Mouse (Mus musculus) cerebellum, postnatal 10 days (tissue): ENCODE data around the gene Znhit1.

Source experiments
- DNase-seq, 2 experiments: peaks; one replicate each; pipeline ENCODE4 v3.0.0; 2021; ENCODE audit warnings: mixed read lengths in 2 of 2

The Znhit1 gene

DNA sequence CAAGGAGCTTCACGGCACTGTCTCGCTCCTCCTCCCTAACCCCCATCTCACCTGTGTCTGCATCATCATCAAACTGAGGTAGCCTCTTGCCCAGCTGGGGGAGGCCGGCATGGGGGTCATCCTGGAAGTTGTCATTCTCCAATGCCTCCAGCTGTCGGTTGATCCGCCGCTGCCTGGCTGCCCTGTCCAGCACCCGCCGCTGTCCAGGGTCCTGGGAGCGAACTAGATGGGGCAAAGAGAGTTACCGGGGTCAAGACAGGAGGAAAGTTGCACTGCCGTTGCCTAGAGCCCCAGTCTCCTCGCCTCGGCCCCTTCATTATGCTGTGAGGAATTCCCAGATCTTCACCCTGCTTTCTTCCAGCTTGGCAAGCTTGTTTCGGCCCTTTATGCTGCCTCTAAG lies 3.0 kb downstream of the Znhit1 start:
- no peak for DNase-seq

DNA sequence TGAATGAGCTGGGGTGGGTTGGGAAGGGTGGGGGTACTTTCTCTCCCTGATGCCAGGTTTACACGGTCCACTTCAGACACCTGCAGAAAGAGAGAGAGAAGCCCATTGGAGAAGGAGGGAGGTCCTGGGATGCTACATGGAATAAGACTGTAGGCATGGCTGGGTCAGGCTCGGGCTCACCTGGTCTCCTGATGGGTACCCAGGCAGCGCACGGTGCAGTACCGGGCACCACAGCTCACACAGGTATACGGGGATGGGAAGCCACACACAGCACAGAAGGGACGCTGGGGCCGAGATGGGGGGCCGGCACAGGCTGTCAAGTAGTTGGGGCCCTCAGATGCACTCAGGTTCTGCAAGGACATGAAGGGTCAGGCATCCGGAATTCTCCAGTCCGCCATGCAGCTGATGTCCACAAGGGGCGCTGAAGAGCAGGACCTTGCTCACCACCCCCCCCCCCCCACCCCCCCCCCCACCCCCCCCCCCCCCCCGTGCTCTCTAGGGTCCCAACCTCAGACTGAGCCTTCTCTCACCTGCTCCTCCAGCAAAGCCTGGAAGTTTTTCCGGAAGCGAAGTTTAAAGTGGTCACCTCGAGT lies 5.4 kb downstream of the Znhit1 start:
- peak; percentile 83 to 85 for DNase-seq

DNA sequence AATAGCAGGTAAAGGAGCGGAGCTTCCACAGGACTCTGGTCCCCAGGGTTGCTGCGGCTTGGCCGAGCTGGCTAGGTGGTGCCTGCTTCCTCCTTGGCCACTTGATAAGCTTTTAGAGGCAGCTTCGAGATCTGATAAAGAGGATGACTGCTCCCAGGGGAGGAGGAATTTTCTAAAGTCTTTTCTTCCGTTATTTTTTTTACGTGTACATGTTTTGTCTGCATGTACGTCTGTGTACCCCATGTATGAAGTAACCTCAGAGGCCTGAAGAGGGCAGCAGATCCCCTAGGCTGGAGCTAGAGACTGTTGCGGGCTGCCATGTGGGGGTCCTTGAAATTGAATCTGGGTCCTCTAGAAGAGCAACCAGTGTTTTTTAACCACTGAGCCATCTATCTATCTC lies 6.8 kb downstream of the Znhit1 start:
- DNase-seq: no peak

DNA sequence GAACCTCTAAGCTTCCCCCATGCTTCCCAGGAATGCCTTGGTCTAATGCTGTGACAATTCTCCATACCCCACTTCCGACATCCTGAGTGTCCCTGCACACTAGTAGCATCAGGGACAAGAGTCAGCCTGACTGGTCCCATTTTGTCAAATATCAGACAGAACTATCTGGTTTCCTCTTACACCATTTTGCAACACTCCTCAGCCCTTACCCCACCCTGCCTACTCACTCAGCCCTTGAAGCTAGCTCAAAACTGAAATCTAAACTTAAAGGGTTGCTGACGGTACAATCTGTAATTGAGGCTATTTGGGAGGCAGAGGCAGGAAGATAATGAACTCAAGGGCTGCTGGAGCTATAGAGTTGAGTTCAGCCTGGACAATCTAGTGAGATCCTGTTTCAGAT lies 8.1 kb downstream of the Znhit1 start:
- no peak for DNase-seq

DNA sequence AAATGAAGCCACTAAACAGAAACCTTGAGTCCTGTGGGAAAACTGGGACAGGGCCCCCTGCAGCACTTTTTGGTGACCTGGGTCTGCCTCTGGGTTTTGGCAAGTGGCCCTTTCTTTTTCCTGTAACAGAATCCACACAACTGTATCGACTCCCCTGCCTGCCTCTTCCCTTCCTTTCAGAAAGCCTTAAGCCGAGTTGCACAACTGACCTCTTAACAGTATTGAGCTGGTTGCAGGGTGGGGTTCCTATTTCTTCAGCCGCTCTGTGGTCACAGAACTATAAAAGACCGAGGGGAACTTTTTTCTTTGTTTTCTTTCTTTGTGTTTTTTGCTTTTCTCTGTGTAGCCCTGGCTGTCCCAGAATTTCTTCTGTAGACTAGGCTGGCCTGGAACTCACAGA lies 10.1 kb downstream of the Znhit1 start:
- no peak for DNase-seq

DNA sequence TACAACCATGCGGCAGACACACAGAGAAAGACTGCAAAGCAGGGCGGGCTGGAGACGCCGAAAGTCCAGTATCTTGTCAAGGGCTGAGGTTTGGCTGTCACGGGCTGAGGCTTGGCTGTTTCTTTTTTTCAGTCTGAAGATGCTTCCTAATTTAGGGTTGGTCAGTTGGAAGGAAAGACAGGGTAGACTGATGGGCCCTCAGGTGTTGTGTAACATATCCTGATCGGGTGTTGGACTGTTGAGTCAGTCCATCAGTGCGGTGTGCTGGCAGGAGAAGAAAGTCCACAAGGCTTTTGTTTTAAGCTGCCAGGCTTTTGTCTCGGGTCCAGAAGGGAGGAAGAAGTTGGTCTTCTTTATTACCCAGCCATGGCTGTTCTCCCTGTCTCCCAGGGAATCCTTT lies 14.2 kb downstream of the Znhit1 start:
- no peak for DNase-seq

DNA sequence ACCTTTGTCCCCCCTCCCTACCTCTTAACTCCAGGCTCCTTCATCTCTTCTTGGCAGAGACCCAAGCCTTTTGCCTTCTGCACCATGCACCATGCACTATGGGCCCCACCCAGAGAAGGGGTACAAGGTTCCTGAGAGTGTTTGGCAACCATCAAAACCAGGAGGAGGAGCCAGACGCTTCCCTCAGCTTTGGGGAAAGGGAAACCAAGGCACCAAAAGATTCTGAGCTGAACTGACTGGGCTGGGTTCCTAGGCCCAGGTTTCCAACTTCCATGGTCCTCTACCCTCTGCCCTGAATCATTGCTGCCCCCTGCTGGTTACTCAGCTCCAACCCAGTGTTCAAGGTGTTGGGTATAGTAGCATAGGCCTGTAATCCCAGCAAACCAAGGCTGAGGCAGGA lies 17.1 kb downstream of the Znhit1 start:
- DNase-seq: peak; percentile 72 to 73

DNA sequence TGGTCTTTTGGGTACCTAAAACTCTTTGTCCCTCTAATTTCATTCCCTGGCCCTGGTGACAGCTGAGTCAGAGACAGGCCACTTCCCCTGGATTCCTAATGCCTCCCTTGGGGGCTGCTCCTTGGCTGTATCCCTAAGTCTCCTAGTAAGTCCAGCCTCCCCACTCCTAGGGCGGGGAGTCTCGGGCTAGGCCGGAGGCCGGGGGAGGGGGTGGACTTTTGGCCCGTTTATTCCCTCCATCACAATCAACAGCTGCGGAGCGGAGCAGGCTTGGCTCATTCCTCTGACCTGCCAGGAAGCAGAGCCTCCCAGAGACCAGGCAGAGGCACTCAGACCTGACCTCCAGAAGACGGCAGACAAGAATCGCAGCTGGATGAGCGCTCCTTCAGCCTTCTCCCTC lies 20.2 kb downstream of the Znhit1 start:
- peak; percentile 34 to 43 for DNase-seq

DNA sequence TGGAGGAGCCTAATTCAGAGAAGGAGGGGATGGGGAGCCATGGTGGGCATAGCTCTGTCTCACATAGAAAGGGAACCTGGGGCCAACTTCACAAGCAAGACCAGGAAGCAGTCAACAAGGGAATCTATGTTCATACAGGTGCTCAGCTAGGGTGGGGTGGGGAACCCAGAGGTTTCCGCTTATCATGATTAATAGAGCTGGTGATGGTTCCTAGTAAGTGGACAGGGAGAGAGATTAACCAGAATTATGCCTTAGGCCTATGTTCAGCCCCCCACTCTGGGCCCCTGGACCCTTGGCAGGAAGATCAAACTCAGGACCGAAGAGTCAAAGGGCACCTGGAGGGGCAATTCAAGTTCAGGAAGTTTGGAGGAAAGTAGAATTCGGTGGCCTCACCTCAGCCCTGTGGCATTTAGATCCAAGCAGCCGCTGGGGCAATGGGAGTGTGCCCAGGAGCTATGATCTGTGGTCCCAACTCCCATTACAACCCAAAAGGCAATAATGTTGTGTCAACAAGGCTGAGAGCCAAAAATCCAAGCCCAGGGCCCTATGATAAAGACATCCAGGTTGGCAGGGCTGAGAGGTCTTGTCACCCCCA lies 20.9 kb downstream of the Znhit1 start:
- DNase-seq: no peak

DNA sequence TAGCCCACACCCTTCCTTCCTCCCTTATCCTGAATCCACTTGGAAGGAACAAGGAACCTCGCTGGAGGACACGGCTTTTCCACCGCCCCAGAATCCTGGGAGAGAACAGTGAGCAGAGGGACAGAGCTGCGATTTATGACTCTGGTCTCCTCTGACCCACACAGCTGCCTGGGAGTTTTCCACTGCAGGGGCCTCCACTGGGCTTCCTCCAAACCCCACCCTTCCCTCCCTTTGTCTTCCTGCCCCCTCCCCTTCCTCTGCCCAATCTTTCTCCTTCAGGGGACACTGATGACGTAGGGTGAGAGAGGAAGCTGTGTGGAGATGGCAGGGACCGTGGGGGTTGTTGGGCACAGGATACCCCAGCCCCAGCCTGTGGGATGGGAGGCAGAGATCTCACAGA lies 21.5 kb downstream of the Znhit1 start, which contains the start of gene Cldn15:
TSS of gene Cldn15 (plus strand) at position 286 of the 400 bp plus-strand sequence.
- DNase-seq: no peak

DNA sequence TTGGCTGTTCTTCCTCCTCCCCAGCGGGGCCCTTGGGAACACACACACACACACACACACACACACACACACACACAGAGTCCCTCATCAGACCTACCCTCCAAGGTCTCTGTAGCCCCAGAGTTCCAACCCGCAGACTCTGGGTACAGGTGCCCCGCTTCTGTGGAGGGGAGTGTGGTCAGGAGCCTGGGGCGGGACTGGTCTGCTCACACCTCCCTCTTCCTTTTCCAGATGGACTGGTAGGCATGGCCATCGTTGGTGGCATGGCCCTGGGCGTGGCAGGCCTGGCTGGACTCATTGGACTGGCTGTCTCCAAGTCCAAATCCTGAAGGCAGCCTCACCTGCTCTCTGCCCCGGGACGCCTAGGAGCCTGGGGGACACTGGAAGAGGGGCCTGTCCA lies 22.1 kb downstream of the Znhit1 start:
- no peak for DNase-seq

DNA sequence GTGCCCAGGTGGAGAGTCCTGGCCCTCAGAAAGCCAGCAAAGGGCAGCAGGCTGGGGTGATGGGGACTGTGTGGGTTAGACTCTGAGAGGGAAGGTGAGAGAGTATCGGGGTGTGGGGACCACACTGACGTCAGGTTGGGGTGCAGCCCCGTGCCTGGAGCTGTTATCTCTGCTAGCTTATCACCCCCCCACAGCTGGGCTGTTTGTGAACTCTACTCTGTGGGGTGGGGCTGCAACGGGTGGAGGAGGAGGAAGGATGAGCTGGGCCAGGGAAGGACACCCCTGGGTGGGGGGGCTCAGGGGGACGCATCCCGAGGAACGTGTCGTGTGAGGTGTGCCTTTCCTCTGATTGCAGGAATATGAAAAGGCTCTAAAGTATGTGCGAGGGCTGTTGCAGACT lies 22.6 kb downstream of the Znhit1 start:
- DNase-seq: no peak

DNA sequence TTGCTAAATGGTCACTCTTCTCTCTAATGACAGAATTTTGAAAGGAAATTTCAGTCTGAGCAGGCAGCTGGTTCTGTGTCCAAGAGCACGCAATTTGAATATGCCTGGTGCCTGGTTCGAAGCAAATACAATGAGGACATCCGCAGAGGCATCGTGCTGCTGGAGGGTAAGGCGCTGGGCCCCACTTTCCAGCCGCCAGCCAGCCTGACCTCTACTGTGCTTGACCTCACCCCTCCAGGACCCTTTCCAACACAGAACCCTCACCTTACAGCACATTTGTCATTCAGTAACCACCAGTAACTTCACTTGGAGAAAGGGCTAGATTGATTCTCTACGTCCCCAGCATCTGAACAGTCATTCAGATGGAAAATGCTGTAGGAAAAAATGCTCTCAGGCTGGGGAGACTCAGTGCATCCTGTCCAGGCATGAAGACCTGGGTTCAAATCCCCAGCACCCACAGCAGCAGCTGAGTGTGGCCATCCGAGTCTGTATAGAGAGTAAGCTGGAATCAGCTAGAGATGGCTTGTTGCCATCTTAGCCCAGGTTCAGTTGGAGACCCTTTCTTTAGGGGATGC lies 24.8 kb downstream of the Znhit1 start:
- DNase-seq: peak in 1 of 2 experiments; percentile 28

DNA sequence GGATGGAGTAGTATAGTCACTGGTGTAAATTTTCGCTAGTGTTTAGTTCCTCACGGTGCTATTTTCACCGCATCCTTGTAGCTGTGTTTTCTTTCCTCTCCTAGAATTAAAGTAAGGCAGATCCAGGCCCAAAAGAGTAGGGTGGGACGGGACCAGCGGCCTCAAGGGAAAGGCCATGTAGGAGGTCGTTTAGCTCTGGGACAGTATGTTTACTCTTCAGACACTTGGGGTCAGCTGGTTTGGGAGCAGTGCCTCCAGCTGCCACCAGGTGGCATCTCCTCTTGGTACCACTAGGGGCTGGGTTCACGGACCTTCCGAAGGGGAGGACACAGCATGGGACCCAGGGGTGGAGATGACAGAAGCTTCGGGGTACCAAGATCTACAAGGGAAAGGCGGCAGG lies 25.3 kb downstream of the Znhit1 start:
- DNase-seq: peak; percentile 92 to 94

DNA sequence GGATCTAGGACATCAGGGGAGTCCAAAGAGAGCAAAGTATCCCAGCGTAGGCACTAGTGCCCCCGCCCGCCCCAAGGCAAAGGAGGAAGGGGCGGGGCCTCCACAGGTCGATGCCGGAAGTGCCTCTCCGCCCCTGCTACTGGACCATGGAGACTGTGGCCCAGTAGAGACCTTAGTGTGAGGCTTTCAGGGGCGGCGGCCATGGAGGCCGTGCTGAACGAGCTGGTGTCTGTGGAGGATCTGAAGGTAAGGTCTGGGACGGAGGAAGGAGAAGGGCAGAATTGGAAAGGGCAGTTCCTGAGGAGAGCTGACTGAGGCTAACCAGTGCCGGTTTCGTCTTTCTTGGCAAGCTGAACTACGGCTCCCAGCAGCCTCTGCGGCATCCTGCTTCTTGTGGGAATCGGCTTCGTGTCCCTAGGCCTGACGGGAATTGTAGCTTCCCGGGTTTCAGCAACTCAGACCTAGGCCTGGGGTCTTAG lies 25.8 kb downstream of the Znhit1 start:
- DNase-seq: peak; percentile 94 to 95

DNA sequence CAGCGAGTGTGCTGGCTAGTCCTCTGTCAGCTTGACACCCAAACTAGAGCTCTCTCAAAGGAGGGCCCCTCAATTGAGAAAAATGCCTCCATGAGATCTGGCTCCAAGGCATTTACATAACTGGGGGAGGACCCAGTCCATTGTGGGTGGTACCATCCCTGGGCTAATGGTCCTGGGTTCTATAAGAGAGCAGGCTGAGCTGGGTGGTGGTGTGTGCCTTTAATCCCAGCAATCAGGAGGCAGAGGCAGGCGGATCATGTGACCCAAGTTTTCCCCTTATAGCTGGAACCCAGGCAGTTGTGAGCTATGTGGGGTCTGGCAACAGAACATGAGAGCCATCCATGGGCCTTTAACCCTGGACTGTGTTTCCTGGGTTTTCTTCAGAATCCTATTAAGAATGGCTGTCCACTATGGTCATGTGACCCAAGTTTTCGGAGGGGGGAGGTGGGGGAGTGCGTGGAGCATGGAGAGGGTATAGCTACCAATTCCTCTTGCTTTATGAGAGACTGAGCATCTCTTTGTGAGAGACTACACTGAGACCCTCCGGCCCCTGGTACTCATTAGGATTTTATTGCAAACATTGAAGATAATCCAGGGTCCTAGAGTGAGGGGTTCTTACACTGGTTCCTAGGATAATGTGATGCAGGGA lies 26.4 kb downstream of the Znhit1 start:
- peak; percentile 57 to 65 for DNase-seq

DNA sequence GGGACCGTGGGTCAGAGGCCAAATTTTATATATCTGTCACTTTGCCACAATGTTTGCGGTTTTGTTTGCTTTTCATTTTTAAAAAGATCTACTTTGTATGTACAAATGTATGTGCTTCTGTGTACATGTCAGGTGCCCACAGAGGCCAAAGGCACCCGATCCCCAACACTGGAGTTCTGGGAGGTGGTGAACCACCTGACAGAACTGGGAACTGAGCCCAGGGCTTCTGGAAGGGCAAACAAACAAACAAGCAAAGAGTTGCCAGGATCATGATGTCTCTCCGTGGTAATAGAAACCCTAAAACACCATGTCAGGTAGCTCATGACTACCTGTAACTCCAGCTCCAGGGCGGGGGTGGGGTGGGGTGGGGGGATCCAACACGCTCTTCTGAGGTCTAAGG lies 27.8 kb downstream of the Znhit1 start:
- DNase-seq: no peak

DNA sequence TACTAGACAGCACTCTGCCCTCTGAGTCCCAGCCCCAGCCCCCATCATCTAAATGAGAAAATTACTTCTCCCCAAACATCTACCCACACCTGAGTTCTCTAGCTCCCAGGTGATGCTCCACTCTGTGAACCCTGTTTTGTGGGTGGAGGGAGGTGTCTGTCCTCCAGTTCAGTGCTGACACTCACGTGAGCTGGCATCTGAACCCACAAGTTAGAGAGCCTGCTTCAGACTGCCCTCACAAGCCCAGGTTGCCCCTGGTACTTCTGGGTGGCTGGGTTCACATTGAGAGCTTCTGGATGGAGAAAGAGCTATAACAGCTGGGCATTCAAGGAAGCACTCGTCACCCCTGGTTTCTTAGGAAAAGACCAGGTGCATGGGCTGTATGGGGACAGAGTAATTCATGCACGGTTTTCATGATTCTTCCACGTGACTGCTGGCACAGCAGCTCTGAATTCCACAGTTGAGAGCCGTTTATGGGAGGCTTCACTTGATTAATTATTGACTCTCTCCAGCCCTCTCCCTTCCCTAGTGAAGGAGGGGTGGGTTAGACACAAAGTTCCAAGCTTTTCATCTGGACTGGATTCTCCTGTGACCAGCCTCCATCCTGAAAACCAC lies 28.7 kb downstream of the Znhit1 start:
- no peak for DNase-seq

DNA sequence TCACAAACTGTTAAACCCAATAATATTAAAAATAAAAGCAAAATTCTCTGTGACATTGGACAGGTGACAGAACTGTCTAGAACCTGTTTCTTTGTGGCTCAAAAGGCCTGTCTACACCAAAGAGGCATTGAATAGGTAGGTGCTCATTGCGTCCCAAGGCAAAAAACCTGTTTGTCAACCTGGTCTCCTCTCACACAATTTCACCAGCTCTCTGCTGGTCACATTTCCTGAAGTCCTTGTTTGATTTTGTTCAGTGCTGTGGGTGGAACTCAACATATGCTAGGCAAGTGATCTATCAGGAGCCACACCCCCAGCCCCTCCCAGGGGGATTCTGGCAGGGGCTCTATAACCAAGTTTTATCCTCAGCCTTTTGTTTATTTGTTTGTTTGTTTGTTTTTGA lies 30.6 kb downstream of the Znhit1 start:
- no peak for DNase-seq

DNA sequence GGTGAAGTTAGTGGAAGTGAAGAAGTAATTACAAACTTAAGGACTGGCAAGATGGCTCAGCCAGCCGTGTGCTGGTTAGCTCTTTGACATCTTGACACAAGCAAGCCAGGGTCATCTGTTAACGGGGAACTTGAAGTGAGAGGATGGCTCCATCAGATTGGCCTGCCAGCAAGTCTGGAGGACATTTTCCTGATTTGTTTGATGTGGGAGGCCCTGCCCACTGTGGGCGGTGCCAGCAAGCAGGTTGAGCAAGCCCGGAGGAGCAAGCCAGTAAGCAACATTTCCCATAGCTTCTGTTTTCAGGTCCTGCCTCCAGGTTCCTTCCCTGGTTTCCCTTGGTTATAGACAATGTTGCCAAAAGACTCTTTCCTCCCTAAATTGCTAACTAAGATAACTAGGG lies 32.2 kb downstream of the Znhit1 start:
- no peak for DNase-seq

DNA sequence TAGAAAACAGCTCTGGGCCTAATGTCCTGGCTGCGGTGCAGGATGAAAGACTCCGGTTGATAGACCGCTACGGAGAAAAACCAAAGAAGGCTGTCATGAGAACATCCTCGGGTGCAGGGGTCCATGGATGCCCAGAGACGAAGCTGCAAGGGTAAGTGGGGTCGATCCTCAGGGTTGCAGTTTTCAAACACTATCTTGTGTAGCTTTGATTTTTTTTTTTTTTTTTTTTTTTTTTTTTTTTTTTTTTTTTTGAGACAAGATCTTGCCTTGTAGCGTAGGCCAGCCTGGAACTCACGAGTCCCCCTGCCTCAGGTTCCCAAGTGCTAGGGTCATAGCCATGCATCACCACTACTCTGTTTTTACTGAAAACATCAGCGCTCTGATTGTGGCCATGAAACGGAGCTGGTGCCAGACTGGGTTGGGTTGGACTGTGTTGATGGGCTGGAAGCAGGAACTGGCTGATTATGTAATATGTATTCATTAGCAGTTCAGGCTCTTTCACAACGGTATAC lies 34.3 kb downstream of the Znhit1 start:
- peak; percentile 49 to 55 for DNase-seq

DNA sequence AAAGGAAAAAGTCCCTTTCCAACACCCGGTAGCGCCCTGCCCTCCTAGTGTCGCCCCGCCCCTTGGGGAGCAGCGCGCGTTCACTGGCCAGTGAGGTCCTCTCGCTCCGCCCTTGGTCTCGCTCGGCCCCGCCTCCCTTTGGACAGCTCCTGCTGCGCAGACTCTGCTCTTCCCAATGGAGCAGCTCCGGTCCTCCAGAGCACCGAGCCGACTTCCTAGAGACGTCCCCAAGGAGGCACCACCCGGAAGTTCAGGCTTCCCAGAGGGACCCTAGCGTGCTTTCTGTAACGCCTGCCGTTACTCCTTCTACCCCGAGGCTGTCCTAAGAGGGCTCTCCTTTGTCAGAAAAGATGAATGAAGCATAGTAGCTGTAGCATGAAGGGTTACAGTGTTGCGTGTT lies 34.8 kb downstream of the Znhit1 start, which contains the start of gene Fis1:
TSS of gene Fis1 (plus strand) at position 261 of the 400 bp plus-strand sequence.
- DNase-seq: peak; percentile 98 to 99

DNA sequence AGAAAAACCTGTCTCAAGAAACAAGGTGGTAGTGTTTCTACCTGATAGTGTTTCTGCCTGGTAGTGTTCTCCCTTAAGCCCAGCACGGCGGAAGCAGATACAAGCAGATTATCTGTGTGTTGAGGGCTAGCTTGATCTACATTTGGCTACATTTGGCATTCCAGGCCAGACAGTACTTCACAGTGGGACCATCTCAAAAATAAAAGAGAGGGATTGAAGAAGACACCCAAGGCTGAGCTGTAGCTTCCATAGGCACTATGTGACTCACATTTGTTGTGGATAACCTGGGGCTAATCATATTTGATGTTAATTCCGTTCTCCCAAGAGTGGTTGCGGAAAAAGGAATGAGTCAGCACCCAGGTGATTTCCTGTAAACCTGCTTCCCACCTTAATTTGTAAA lies 35.7 kb downstream of the Znhit1 start:
- DNase-seq: no peak
